Mouse (Mus musculus): ENCODE data around the gene Grap2. TPM values are rescaled to one million over a fixed set of nuclear protein-coding genes. Genes with fewer than 3 reads are reported as not detected.

Grap2 gene
- 1 to 10 TPM in 3 of 4 experiments, under 1 TPM in 1; 0.66 to 1.7 (median 1.3) TPM for total RNA-seq (2022)

- DNase-seq: no peak
These were observed at the start of gene Grap2 for GRCm38 (mm10) chr15:80572291-80572690. Gene Grap2 (plus strand): TSS chr15:80572594.

GRCm38 (mm10) chr15:80529955-80530869 lies 42.2 kb upstream of the Grap2 start:
- no peak for DNase-seq

GRCm38 (mm10) chr15:80531026-80531425 lies 41.4 kb upstream of the Grap2 start:
- no peak for DNase-seq

- no peak for DNase-seq
These were observed 39.9 kb upstream of the Grap2 start for GRCm38 (mm10) chr15:80532281-80533072.

GRCm38 (mm10) chr15:80533274-80533673 lies 39.1 kb upstream of the Grap2 start:
- DNase-seq: no peak

- DNase-seq: no peak
These were observed 36.3 kb upstream of the Grap2 start for GRCm38 (mm10) chr15:80536051-80536450.

GRCm38 (mm10) chr15:80538075-80538474 lies 34.3 kb upstream of the Grap2 start:
- no peak for DNase-seq

- no peak for DNase-seq
These were observed 33.6 kb upstream of the Grap2 start for GRCm38 (mm10) chr15:80538671-80539340.

- DNase-seq: no peak
These were observed 28.3 kb upstream of the Grap2 start for GRCm38 (mm10) chr15:80544115-80544514.

GRCm38 (mm10) chr15:80545430-80545829 lies 27.0 kb upstream of the Grap2 start:
- DNase-seq: no peak

GRCm38 (mm10) chr15:80554860-80555822 lies 17.3 kb upstream of the Grap2 start:
- no peak for DNase-seq

- DNase-seq: no peak
These were observed 16.4 kb upstream of the Grap2 start for GRCm38 (mm10) chr15:80556021-80556420.

GRCm38 (mm10) chr15:80557745-80558144 lies 14.6 kb upstream of the Grap2 start:
- DNase-seq: no peak

- no peak for DNase-seq
These were observed 12.9 kb upstream of the Grap2 start for GRCm38 (mm10) chr15:80559534-80559933.

- no peak for DNase-seq
These were observed 12.4 kb upstream of the Grap2 start for GRCm38 (mm10) chr15:80559978-80560377.

- peak; percentile 26 for DNase-seq
These were observed 11.5 kb upstream of the Grap2 start for GRCm38 (mm10) chr15:80560646-80561580.

GRCm38 (mm10) chr15:80562446-80562845 lies 9.9 kb upstream of the Grap2 start:
- no peak for DNase-seq

GRCm38 (mm10) chr15:80563634-80564208 lies 8.7 kb upstream of the Grap2 start:
- no peak for DNase-seq

- no peak for DNase-seq
These were observed 7.2 kb upstream of the Grap2 start, which contains the start of gene Enthd1 for GRCm38 (mm10) chr15:80565106-80565665. Gene Enthd1 (minus strand): TSS chr15:80565156.

GRCm38 (mm10) chr15:80566696-80567095 lies 5.7 kb upstream of the Grap2 start:
- no peak for DNase-seq

Data from adrenal gland, adult 8-10 months (tissue).